Mouse (Mus musculus): ENCODE measurements around the gene Inhbc. TPM values are rescaled to one million over a fixed set of nuclear protein-coding genes. Genes with fewer than 3 reads are reported as not detected.

Gene Inhbc
- polyA plus RNA-seq, 1 experiment from 2014 or later = not detected

DNA sequence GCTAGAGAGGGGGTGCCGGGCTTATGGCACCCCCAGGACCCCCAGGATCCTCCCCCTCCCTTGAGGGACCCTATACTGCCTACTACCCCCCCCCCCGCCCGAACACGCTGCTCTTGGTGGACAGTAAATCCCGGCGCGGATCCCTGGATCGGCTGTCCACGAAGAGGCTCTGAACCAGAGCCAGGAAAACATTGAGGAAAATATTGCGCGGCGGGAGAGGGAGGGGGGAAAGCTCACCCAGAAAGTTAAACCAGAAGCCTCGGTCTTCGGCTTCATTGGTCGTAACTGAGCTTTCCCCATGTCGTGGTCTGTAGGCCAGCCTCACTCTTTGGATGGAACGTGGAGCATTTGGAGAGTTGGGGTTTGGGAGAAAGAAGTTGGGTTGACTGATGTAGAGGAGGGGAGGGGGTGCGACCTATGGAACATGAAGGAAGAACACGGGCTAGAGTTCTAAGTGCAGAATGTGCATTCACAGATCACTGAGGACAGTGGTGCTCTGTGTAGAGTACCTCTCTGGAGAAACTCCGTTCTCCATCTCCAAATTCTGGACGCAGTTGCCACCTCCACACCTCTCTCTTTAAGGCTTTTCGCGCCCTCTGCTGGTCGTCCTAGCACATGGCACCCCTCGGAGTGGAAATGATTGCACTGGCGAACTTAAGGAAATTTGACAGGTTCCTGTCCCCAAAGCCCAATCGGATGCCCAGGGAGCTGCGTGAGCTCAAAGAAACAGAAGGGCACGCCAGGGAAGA is 28.2 kb downstream of the Inhbc start, which contains the start of gene Gli1:
TSS of gene Gli1 (minus strand) at position 84 of the 749 bp plus-strand sequence.
- no peaks in the 10 kb centered on the region; the same call in 1 of the 2 replicates for H3K27me3 ChIP-seq (ENCODE audit: control insufficient read depth, insufficient read depth, low read length)
- H3K36me3 ChIP-seq (ENCODE audit: control insufficient read depth, insufficient read depth, low read length) = no peaks in the 10 kb centered on the region
- peak; percentile 38; the same call in 1 of the 2 replicates for ATAC-seq (ENCODE audit: low FRiP score, low TSS enrichment)
- DNase-seq (ENCODE audit: low spot score) = peak; percentile 87
- H3K27ac ChIP-seq (replicated peaks) = peak within 1 kb of the TSS; percentile 89
- no peaks in the 10 kb centered on the region; the same call in 1 of the 2 replicates for H3K4me1 ChIP-seq (replicated peaks; ENCODE audit: control insufficient read depth, insufficient read depth)
- peak within 1 kb of the TSS; percentile 57 for H3K9ac ChIP-seq (ENCODE audit: low read length)
- H3K4me2 ChIP-seq (replicated peaks; ENCODE audit: low read depth) = peak within 1 kb of the TSS; percentile 86
- H3K9me3 ChIP-seq (ENCODE audit: control insufficient read depth, low read length) = no peaks in the 10 kb centered on the region
- TF ChIP-seq CTCF (IDR thresholded peaks at IDR 0.05; ENCODE audit: low read depth) (peak; percentile 96), EP300 (optimal IDR thresholded peaks at IDR 0.05) (no peak)
- peak within 1 kb of the TSS; percentile 50 for H3K4me3 ChIP-seq (ENCODE audit: low read depth, low read length)
- WGBS = under 1% methylated on average over 29 of the region's 29 CpGs

DNA sequence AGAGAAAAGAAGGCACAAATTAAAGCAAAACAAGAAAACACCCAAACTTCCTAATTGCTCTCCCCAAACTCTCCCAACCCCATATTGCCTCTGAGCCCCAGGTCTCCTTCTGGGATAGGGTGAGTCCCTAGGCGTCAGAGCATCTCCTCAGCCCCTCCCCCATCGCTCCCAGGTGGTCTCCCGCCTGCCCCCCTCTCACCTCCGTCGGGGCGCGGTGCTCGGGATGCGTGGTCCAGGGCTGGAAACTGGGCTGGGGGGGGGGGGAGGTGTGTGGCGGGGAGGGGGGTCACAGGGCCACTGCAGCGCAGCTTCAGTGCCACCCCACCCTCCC is 28.9 kb downstream of the Inhbc start:
- Histone ChIP-seq H3K4me1 (replicated peaks; ENCODE audit: control insufficient read depth, insufficient read depth) (no peaks in the 10 kb centered on the region; the same call in 1 of the 2 replicates), H3K4me3 (ENCODE audit: low read depth, low read length) (peak overlapping the region; percentile 50), H3K27me3 (ENCODE audit: control insufficient read depth, insufficient read depth, low read length) (no peaks in the 10 kb centered on the region; the same call in 1 of the 2 replicates), H3K9ac (ENCODE audit: low read length) (peak overlapping the region; percentile 57), H3K36me3 (ENCODE audit: control insufficient read depth, insufficient read depth, low read length) (no peaks in the 10 kb centered on the region), H3K4me2 (replicated peaks; ENCODE audit: low read depth) (peak overlapping the region; percentile 86), H3K9me3 (ENCODE audit: control insufficient read depth, low read length) (no peaks in the 10 kb centered on the region), H3K27ac (replicated peaks) (peak overlapping the region; percentile 89)
- WGBS = 3% methylated on average over 5 of the region's 11 CpGs
- no peak for ATAC-seq (ENCODE audit: low FRiP score, low TSS enrichment)
- DNase-seq (ENCODE audit: low spot score) = no peak
- TF ChIP-seq CTCF (IDR thresholded peaks at IDR 0.05; ENCODE audit: low read depth) = no peak
- TF ChIP-seq EP300 (optimal IDR thresholded peaks at IDR 0.05) = no peak

DNA sequence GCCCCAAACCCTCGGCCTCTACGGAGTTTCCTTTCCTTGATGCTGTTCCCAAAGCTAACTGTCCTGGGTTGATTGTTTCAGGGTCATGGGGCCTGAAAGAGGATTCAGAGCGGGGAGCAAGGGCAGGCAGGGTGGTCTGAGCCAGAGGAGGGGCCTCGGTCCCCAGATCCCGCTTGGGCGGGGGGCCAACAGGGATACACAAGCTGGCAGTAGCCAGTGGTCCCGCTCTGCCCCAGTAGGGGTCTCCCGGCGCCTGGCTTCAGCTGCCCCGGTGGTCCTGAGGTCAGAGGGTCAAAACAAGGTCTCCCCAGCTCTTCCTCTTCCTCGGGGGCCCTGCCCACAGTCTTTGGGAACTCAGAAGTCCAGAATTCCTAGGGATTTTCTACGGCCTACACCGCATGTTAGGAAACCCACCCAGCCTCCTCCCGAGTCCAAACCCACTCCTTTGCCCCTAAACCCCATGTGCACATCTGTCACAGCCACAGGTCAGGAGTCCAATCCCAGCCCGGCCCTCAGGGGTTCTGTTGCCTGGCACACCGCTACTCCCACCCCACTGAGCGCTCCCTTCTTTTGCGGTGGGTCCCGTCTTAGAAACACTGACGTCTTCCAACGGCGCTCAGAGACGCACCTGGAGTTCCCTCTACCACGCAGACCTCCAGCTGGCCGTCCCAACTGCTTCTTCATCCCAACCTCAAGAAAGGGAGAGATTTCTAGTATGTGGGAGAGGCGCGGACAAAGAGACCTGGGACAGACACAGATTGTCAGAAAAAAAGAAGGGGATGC is 29.5 kb downstream of the Inhbc start:
- Histone ChIP-seq H3K9me3 (ENCODE audit: control insufficient read depth, low read length) (no peaks in the 10 kb centered on the region), H3K9ac (ENCODE audit: low read length) (peak overlapping the region; percentile 57), H3K27me3 (ENCODE audit: control insufficient read depth, insufficient read depth, low read length) (no peaks in the 10 kb centered on the region; the same call in 1 of the 2 replicates), H3K27ac (replicated peaks) (peak overlapping the region; percentile 89), H3K36me3 (ENCODE audit: control insufficient read depth, insufficient read depth, low read length) (no peaks in the 10 kb centered on the region), H3K4me2 (replicated peaks; ENCODE audit: low read depth) (peak overlapping the region; percentile 86), H3K4me1 (replicated peaks; ENCODE audit: control insufficient read depth, insufficient read depth) (no peaks in the 10 kb centered on the region; the same call in 1 of the 2 replicates), H3K4me3 (ENCODE audit: low read depth, low read length) (peak overlapping the region; percentile 50)
- TF ChIP-seq EP300 (optimal IDR thresholded peaks at IDR 0.05) (no peak), CTCF (IDR thresholded peaks at IDR 0.05; ENCODE audit: low read depth) (no peak)
- WGBS = 2% methylated on average over 27 of the region's 27 CpGs
- DNase-seq (ENCODE audit: low spot score) (no peak), ATAC-seq (ENCODE audit: low FRiP score, low TSS enrichment) (no peak)

DNA sequence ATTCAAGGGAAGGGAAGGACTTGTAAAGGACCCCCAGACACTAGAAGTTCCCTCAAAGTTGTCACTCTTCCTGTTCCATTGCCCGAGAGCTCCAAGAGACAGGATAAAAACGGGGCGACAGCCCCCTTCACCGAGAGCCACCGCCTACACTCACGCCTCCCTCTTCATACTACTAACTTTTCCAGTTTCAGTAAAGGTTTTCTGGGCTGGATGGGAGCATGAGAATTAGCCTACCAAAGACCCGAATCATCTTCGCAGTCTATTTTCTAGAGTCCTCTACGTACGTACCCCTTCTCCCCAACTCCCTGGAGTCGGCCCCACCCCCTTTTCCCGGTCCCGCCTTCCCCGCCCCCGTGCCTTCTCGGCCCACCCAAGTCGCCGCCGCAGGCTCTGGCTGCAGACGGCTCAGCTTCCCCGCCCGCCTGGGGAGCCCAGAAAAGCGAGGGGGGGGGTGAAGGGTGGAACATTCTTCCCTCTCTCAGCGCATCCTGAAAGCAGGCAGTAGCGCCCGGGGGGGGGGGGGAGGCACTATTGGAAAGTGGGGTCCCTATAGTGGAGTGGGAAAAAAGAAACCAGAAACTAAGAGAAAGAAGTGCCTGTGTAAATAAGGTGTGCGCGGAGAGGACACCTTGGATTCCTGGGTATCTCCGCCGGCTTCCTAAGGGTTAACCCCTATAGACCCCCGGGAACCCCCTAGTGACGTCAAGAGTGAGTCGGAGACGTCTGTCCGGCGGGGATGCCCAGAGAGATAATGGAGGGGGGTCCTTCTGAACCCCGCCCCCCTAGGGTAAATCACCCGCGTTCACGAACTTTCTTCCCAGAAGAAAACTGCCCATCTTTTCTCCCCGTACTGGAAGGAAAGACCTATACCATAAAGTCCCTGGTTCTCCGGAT is 30.3 kb downstream of the Inhbc start:
- under 1% methylated on average over 41 of the region's 42 CpGs for WGBS

More for the DNA sequence above, 30.3 kb downstream of the Inhbc start:
- peak overlapping the region; percentile 62 for H3K9ac ChIP-seq (ENCODE audit: low read length)
- peak overlapping the region; percentile 86 for H3K4me2 ChIP-seq (replicated peaks; ENCODE audit: low read depth)
- DNase-seq (ENCODE audit: low spot score) = peak; percentile 76
- ATAC-seq (ENCODE audit: low FRiP score, low TSS enrichment) = peak; percentile 50; the same call in 1 of the 2 replicates
- H3K36me3 ChIP-seq (ENCODE audit: control insufficient read depth, insufficient read depth, low read length) = no peaks in the 10 kb centered on the region
- H3K27me3 ChIP-seq (ENCODE audit: control insufficient read depth, insufficient read depth, low read length) = no peaks in the 10 kb centered on the region; the same call in 1 of the 2 replicates
- H3K4me3 ChIP-seq (ENCODE audit: low read depth, low read length) = peak overlapping the region; percentile 50
- TF ChIP-seq CTCF (IDR thresholded peaks at IDR 0.05; ENCODE audit: low read depth) = no peak
- TF ChIP-seq EP300 (optimal IDR thresholded peaks at IDR 0.05) = no peak
- H3K9me3 ChIP-seq (ENCODE audit: control insufficient read depth, low read length) = no peaks in the 10 kb centered on the region
- H3K27ac ChIP-seq (replicated peaks) = peak overlapping the region; percentile 89
- no peaks in the 10 kb centered on the region; the same call in 1 of the 2 replicates for H3K4me1 ChIP-seq (replicated peaks; ENCODE audit: control insufficient read depth, insufficient read depth)
